Mouse (Mus musculus) liver, embryonic 14.5 days (tissue): Measurements from ENCODE around the gene Pkd1l3.

Experiments used
- CTCF ChIP-seq: IDR thresholded peaks from 2 replicates; pipeline ENCODE4 v1.5.1; 2016; ENCODE audit warnings: antibody characterized with exemption, low read depth, control low read depth
- EP300 ChIP-seq: IDR thresholded peaks from 2 replicates; pipeline ENCODE4 v1.6.1; 2016; ENCODE audit warnings: antibody characterized with exemption, low read depth

- TF ChIP-seq CTCF (no peak), EP300 (no peak)
Observed at GRCm38 (mm10) chr8:109606725-109607124, 7.6 kb upstream of the Pkd1l3 start.
